Mouse (Mus musculus) G1E (cell line): ENCODE measurements around the gene Cacna1c.

ENCODE experiments used
- CTCF ChIP-seq: IDR thresholded peaks from 2 replicates; pipeline ENCODE4 v1.5.1; 2012; ENCODE audit warnings: low read depth, low read length, inconsistent platforms, mixed read lengths
- GATA1 ChIP-seq: IDR thresholded peaks from 2 replicates; pipeline ENCODE4 v1.6.1; 2012; ENCODE audit warnings: borderline replicate concordance, low read length, inconsistent platforms, mixed read lengths
- TAL1 ChIP-seq: conservative IDR thresholded peaks from 2 replicates; pipeline ENCODE4 v1.6.1; 2012; ENCODE audit warnings: low read depth, low read length, inconsistent platforms, mixed read lengths

- TF ChIP-seq TAL1 (no peak), CTCF (no peak), GATA1 (no peak)
Measured at GRCm38 (mm10) chr6:118561225-118561624, 635.0 kb downstream of the Cacna1c start.
